10 mouse cellular contexts compared by ENCODE assay signal in the genomic region with DNA sequence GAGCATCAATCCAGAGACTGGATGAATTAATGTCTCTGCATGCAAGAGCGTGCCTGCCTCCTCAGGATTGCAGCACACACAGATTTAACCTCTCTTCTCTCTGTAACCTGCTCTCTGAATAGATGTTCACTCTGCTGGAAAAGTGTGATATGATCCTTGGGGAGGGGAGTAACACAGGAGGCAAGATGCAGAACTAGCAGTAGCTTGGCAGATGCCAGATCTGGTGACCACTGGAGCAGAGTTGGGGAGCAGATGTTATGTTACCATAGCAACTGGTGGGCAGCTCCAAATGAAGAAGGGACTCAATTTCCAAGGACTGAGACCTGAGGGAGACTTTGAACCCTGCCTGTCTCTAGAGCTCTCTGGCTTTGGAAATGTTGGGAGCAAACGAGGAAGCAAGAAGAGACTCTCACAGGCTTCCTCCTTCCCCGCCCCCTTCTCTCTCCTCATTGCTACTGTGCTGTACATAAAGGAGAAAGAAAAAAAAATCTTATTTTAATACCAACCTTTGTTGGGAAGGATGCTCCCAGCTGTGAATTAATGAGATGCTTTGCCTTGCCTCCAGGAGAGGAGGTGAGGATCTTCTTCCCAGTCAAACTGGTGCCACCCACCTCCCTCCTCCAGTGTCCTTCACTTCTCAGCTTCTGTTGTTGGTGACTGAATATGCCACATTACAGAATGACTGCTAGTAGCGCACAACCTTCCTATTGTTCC.
DNase-seq lines count a peak whose midpoint lies in the region; ATAC-seq and TF ChIP-seq lines count a peak whose summit lies in the region.
"Had no signal": no experiment of that assay in that cellular context is flagged by ENCODE, and none has a peak within 500 bp of the region (broad histone marks: within the 10 kb centered on the region; RNA-seq: fewer than 3 reads in every experiment).

No protein-coding gene starts in this region.

- no peak for TF ChIP-seq POLR2A in brain, embryonic 14.5 days (IDR thresholded peaks at IDR 0.05; ENCODE audit: borderline replicate concordance, extremely low read depth, insufficient read depth, insufficient read length, poor library complexity, severe bottlenecking)

- H3K36me3 ChIP-seq in kidney, embryonic 14.5 days (ENCODE audit: control insufficient read depth, insufficient read depth, low read length), result no peaks in the 10 kb centered on the region
- H3K36me3 ChIP-seq in forebrain, embryonic 16.5 days (ENCODE audit: control insufficient read depth, insufficient read depth), result no peaks in the 10 kb centered on the region
- H3K36me3 ChIP-seq in midbrain, embryonic 15.5 days (replicated peaks), result no peaks in the 10 kb centered on the region

- DNase-seq in kidney, adult 18-20 months, result no peak
- DNase-seq in brain, embryonic 14.5 days (ENCODE audit: low read depth), result peak; percentile 87
- no peak for DNase-seq in lung, postnatal 14 days
- no peak for DNase-seq in gastrocnemius, adult 18-20 months (ENCODE audit: low spot score)
- no peak for DNase-seq in adrenal gland, adult 8-10 months
- DNase-seq: lung, adult 18-20 months had no signal

- H3K9ac ChIP-seq in kidney, embryonic 14.5 days (ENCODE audit: low read depth, low read length), result no peak overlapping the region
- H3K9ac ChIP-seq in forebrain, embryonic 16.5 days (replicated peaks; ENCODE audit: low read depth, low read length), result no peak overlapping the region
- H3K9ac ChIP-seq in midbrain, embryonic 15.5 days, result no peak overlapping the region

- no peak overlapping the region for H3K4me3 ChIP-seq in kidney, embryonic 14.5 days (ENCODE audit: low read length)
- no peak overlapping the region for H3K4me3 ChIP-seq in forebrain, embryonic 16.5 days (replicated peaks; ENCODE audit: low read length)
- H3K4me3 ChIP-seq in midbrain, embryonic 15.5 days, result no peak overlapping the region

- no peaks in the 10 kb centered on the region for H3K9me3 ChIP-seq in kidney, embryonic 14.5 days (ENCODE audit: control insufficient read depth, low read length)
- H3K9me3 ChIP-seq in forebrain, embryonic 16.5 days (ENCODE audit: control insufficient read depth, low read length), result peaks cover 4% of the 10 kb centered on the region
- no peaks in the 10 kb centered on the region for H3K9me3 ChIP-seq in midbrain, embryonic 15.5 days

- no peak overlapping the region for H3K27ac ChIP-seq in kidney, embryonic 14.5 days (ENCODE audit: low read depth, low read length)
- H3K27ac ChIP-seq in forebrain, embryonic 16.5 days (ENCODE audit: low read length), result peak overlapping the region; percentile 72
- H3K27ac ChIP-seq in midbrain, embryonic 15.5 days, result peak overlapping the region; percentile 62

- 40% methylated on average over 3 of the region's 4 CpGs for whole genome bisulfite sequencing in kidney, embryonic 14.5 days
- WGBS in forebrain, embryonic 16.5 days, result 13% methylated on average over 4 of the region's 4 CpGs
- 23% methylated on average over 4 of the region's 4 CpGs for WGBS in midbrain, embryonic 15.5 days

- peaks cover 8% of the 10 kb centered on the region for H3K4me1 ChIP-seq in kidney, embryonic 14.5 days (ENCODE audit: control insufficient read depth, insufficient read depth, low read length)
- H3K4me1 ChIP-seq in forebrain, embryonic 16.5 days (replicated peaks; ENCODE audit: control insufficient read depth, insufficient read depth, low read length), result peaks cover 16% of the 10 kb centered on the region
- peaks cover 25% of the 10 kb centered on the region for H3K4me1 ChIP-seq in midbrain, embryonic 15.5 days

- no peak overlapping the region for H3K4me2 ChIP-seq in kidney, embryonic 14.5 days (replicated peaks; ENCODE audit: low read depth, low read length)
- H3K4me2 ChIP-seq in forebrain, embryonic 16.5 days (ENCODE audit: low read length), result 0 out of 2 replicates have a peak overlapping the region, but pooled peaks have one; percentile 6
- no peak overlapping the region for H3K4me2 ChIP-seq in midbrain, embryonic 15.5 days

- peak; percentile 88 for ATAC-seq in kidney, embryonic 14.5 days (ENCODE audit: low FRiP score, low TSS enrichment)
- ATAC-seq in forebrain, embryonic 16.5 days, result peak; percentile 91
- peak; percentile 84 for ATAC-seq in midbrain, embryonic 15.5 days (replicated peaks)
- ATAC-seq: Patski had no signal

- no peaks in the 10 kb centered on the region for H3K27me3 ChIP-seq in kidney, embryonic 14.5 days (ENCODE audit: control insufficient read depth, insufficient read depth, low read length)
- H3K27me3 ChIP-seq in forebrain, embryonic 16.5 days (replicated peaks; ENCODE audit: control insufficient read depth, insufficient read depth, low read length), result no peaks in the 10 kb centered on the region
- H3K27me3 ChIP-seq in midbrain, embryonic 15.5 days (replicated peaks), result no peaks in the 10 kb centered on the region

- no peak for TF ChIP-seq CTCF in brain, embryonic 14.5 days (IDR thresholded peaks at IDR 0.05; ENCODE audit: borderline replicate concordance, extremely low read depth, insufficient read depth, insufficient read length)
